In genomic region chr6:72409567-72409966, GRCm38 (mm10) we compare ENCODE assay signal across 11 mouse cellular contexts. TPM values are rescaled to one million over a fixed set of nuclear protein-coding genes. Genes with fewer than 3 reads are reported as not detected.
A peak's percentile ranks its signal among the peaks of the same experiment; 100 is the strongest.
DNase-seq lines count a peak whose midpoint lies in the region; ATAC-seq lines count a peak whose summit lies in the region.
"Had no signal": no experiment of that assay in that cellular context is flagged by ENCODE, and none has a peak within 500 bp of the region (broad histone marks: within the 10 kb centered on the region; RNA-seq: fewer than 3 reads in every experiment).

No protein-coding gene starts in this region.

- DNase-seq in hindbrain, embryonic 11.5 days (ENCODE audit: low spot score): peak; percentile 85
- peak; percentile 45 for DNase-seq in A20 (ENCODE audit: low read depth, low spot score)
- peak; percentile 73 for DNase-seq in MN1 (ENCODE audit: low spot score)
- peak; percentile 45 to 85 for DNase-seq in cerebellum, postnatal 25 days
- peak; percentile 77 to 83 for DNase-seq in kidney, postnatal 4 days
- DNase-seq in neural tube, embryonic 11.5 days (ENCODE audit: low spot score): peak; percentile 54

- H3K4me2 ChIP-seq in hindbrain, embryonic 11.5 days (replicated peaks; ENCODE audit: low read depth, low read length): no peak overlapping the region
- no peak overlapping the region for H3K4me2 ChIP-seq in hindbrain, embryonic 12.5 days (replicated peaks)
- no peak overlapping the region for H3K4me2 ChIP-seq in neural tube, embryonic 11.5 days (ENCODE audit: low read depth)
- H3K4me2 ChIP-seq: limb, embryonic 12.5 days; stomach, embryonic 15.5 days had no signal

- H3K36me3 ChIP-seq in hindbrain, embryonic 11.5 days (ENCODE audit: control insufficient read depth, insufficient read depth, low read length): no peaks in the 10 kb centered on the region
- H3K36me3 ChIP-seq in hindbrain, embryonic 12.5 days: no peaks in the 10 kb centered on the region
- no peaks in the 10 kb centered on the region for H3K36me3 ChIP-seq in neural tube, embryonic 11.5 days (ENCODE audit: control insufficient read depth, insufficient read depth, low read length)
- H3K36me3 ChIP-seq: limb, embryonic 12.5 days; stomach, embryonic 15.5 days had no signal

- no peak for ATAC-seq in hindbrain, embryonic 11.5 days (ENCODE audit: low FRiP score)
- ATAC-seq in hindbrain, embryonic 12.5 days (ENCODE audit: low FRiP score): no peak
- ATAC-seq in neural tube, embryonic 11.5 days (ENCODE audit: insufficient read depth, low FRiP score, low TSS enrichment): no peak
- ATAC-seq in megakaryocyte progenitor cell, adult 5-6 weeks (replicated peaks; ENCODE audit: poor library complexity): no peak

- H3K4me1 ChIP-seq in hindbrain, embryonic 11.5 days (replicated peaks; ENCODE audit: control insufficient read depth, insufficient read depth, low read length): no peaks in the 10 kb centered on the region
- H3K4me1 ChIP-seq in hindbrain, embryonic 12.5 days: peaks cover 5% of the 10 kb centered on the region; the same call in 1 of the 2 replicates
- H3K4me1 ChIP-seq in neural tube, embryonic 11.5 days (ENCODE audit: control insufficient read depth, insufficient read depth, low read length): no peaks in the 10 kb centered on the region
- H3K4me1 ChIP-seq: limb, embryonic 12.5 days had no signal

- no peaks in the 10 kb centered on the region for H3K27me3 ChIP-seq in hindbrain, embryonic 11.5 days (ENCODE audit: control insufficient read depth, insufficient read depth, low read length)
- no peaks in the 10 kb centered on the region for H3K27me3 ChIP-seq in hindbrain, embryonic 12.5 days
- no peaks in the 10 kb centered on the region for H3K27me3 ChIP-seq in neural tube, embryonic 11.5 days (ENCODE audit: control insufficient read depth, insufficient read depth, low read length)
- H3K27me3 ChIP-seq: limb, embryonic 12.5 days; stomach, embryonic 15.5 days had no signal

- H3K9me3 ChIP-seq in hindbrain, embryonic 11.5 days (ENCODE audit: control insufficient read depth, low read length): no peaks in the 10 kb centered on the region
- no peaks in the 10 kb centered on the region for H3K9me3 ChIP-seq in hindbrain, embryonic 12.5 days (replicated peaks)
- no peaks in the 10 kb centered on the region for H3K9me3 ChIP-seq in neural tube, embryonic 11.5 days (ENCODE audit: control insufficient read depth, low read length)
- H3K9me3 ChIP-seq: limb, embryonic 12.5 days; stomach, embryonic 15.5 days had no signal

- H3K27ac ChIP-seq in hindbrain, embryonic 11.5 days (ENCODE audit: low read depth, low read length): no peak overlapping the region
- no peak overlapping the region for H3K27ac ChIP-seq in hindbrain, embryonic 12.5 days
- no peak overlapping the region for H3K27ac ChIP-seq in neural tube, embryonic 11.5 days (ENCODE audit: low read depth, low read length)
- H3K27ac ChIP-seq: limb, embryonic 12.5 days; stomach, embryonic 15.5 days had no signal

- WGBS in hindbrain, embryonic 11.5 days: 23% methylated on average over 3 of the region's 3 CpGs
- WGBS in hindbrain, embryonic 12.5 days: 20% methylated on average over 3 of the region's 3 CpGs
- 21% methylated on average over 3 of the region's 3 CpGs for WGBS in neural tube, embryonic 11.5 days

- H3K4me3 ChIP-seq in hindbrain, embryonic 11.5 days (ENCODE audit: low read depth, low read length): no peak overlapping the region
- H3K4me3 ChIP-seq in hindbrain, embryonic 12.5 days: no peak overlapping the region
- H3K4me3 ChIP-seq in neural tube, embryonic 11.5 days (ENCODE audit: low read depth, low read length): no peak overlapping the region
- H3K4me3 ChIP-seq: erythroblast, embryonic 14.5 days; limb, embryonic 12.5 days; stomach, embryonic 15.5 days had no signal

- no peak overlapping the region for H3K9ac ChIP-seq in hindbrain, embryonic 11.5 days (ENCODE audit: low read depth, low read length)
- H3K9ac ChIP-seq in hindbrain, embryonic 12.5 days: no peak overlapping the region
- H3K9ac ChIP-seq in neural tube, embryonic 11.5 days (ENCODE audit: low read length): no peak overlapping the region
- H3K9ac ChIP-seq: limb, embryonic 12.5 days; stomach, embryonic 15.5 days had no signal

RNA-seq across cellular contexts. Expression of gene Ggcx, which starts 4.5 kb away (rescaled TPM):
- 12.9 and 13.1 TPM in 2 replicates for polyA plus RNA-seq in hindbrain, embryonic 11.5 days (2014; fragmentation: Nextera tagmentation; extraction: Ambion mirVana)
- polyA plus RNA-seq in hindbrain, embryonic 12.5 days (2016; fragmentation: Nextera tagmentation; extraction: Ambion mirVana): 24.9 and 30.8 TPM in 2 replicates
- polyA plus RNA-seq in neural tube, embryonic 11.5 days (2014; fragmentation: Nextera tagmentation; extraction: Ambion mirVana): 11.2 and 14.7 TPM in 2 replicates
- total RNA-seq in megakaryocyte progenitor cell, adult 5-6 weeks (2015): 11.2 and 11.6 TPM in 2 replicates
- total RNA-seq in megakaryocyte progenitor cell, adult 5-6 weeks (2017): 6.7 and 8.5 TPM in 2 replicates

RNA-seq across cellular contexts. Expression of gene Vamp8, which starts 19.1 kb away (rescaled TPM):
- 35.2 and 37.9 TPM in 2 replicates for polyA plus RNA-seq in hindbrain, embryonic 11.5 days (2014; fragmentation: Nextera tagmentation; extraction: Ambion mirVana)
- 43.9 and 45.5 TPM in 2 replicates for polyA plus RNA-seq in hindbrain, embryonic 12.5 days (2016; fragmentation: Nextera tagmentation; extraction: Ambion mirVana)
- 38.5 and 45.2 TPM in 2 replicates for polyA plus RNA-seq in neural tube, embryonic 11.5 days (2014; fragmentation: Nextera tagmentation; extraction: Ambion mirVana)
- 240 and 247 TPM in 2 replicates for total RNA-seq in megakaryocyte progenitor cell, adult 5-6 weeks (2015)
- total RNA-seq in megakaryocyte progenitor cell, adult 5-6 weeks (2017): 267 and 283 TPM in 2 replicates

RNA-seq across cellular contexts. Expression of gene Vamp5, which starts 29.3 kb away (rescaled TPM):
- polyA plus RNA-seq in hindbrain, embryonic 11.5 days (2014; fragmentation: Nextera tagmentation; extraction: Ambion mirVana): 13.4 and 13.7 TPM in 2 replicates
- 10.0 and 11.0 TPM in 2 replicates for polyA plus RNA-seq in hindbrain, embryonic 12.5 days (2016; fragmentation: Nextera tagmentation; extraction: Ambion mirVana)
- polyA plus RNA-seq in neural tube, embryonic 11.5 days (2014; fragmentation: Nextera tagmentation; extraction: Ambion mirVana): 13.4 and 16.3 TPM in 2 replicates
- 39.1 and 70.3 TPM in 2 replicates for total RNA-seq in megakaryocyte progenitor cell, adult 5-6 weeks (2015)
- total RNA-seq in megakaryocyte progenitor cell, adult 5-6 weeks (2017): 13.0 and 34.9 TPM in 2 replicates

RNA-seq across cellular contexts. Expression of gene Mat2a, which starts 29.8 kb away (rescaled TPM):
- 409 and 478 TPM in 2 replicates for polyA plus RNA-seq in hindbrain, embryonic 11.5 days (2014; fragmentation: Nextera tagmentation; extraction: Ambion mirVana)
- 405 and 424 TPM in 2 replicates for polyA plus RNA-seq in hindbrain, embryonic 12.5 days (2016; fragmentation: Nextera tagmentation; extraction: Ambion mirVana)
- 449 TPM in 2 replicates for polyA plus RNA-seq in neural tube, embryonic 11.5 days (2014; fragmentation: Nextera tagmentation; extraction: Ambion mirVana)
- total RNA-seq in megakaryocyte progenitor cell, adult 5-6 weeks (2015): 342 and 403 TPM in 2 replicates
- 192 and 230 TPM in 2 replicates for total RNA-seq in megakaryocyte progenitor cell, adult 5-6 weeks (2017)

RNA-seq across cellular contexts. Expression of gene Rnf181, which starts 42.8 kb away (rescaled TPM):
- polyA plus RNA-seq in hindbrain, embryonic 11.5 days (2014; fragmentation: Nextera tagmentation; extraction: Ambion mirVana): 106 and 111 TPM in 2 replicates
- 95.0 and 98.3 TPM in 2 replicates for polyA plus RNA-seq in hindbrain, embryonic 12.5 days (2016; fragmentation: Nextera tagmentation; extraction: Ambion mirVana)
- polyA plus RNA-seq in neural tube, embryonic 11.5 days (2014; fragmentation: Nextera tagmentation; extraction: Ambion mirVana): 106 and 114 TPM in 2 replicates
- 65.5 and 87.8 TPM in 2 replicates for total RNA-seq in megakaryocyte progenitor cell, adult 5-6 weeks (2015)
- total RNA-seq in megakaryocyte progenitor cell, adult 5-6 weeks (2017): 51.4 and 53.7 TPM in 2 replicates
